Mouse (Mus musculus): ENCODE results near the gene Rhbdl3.
A peak's percentile ranks its signal among the peaks of the same experiment; 100 is the strongest.

Gene Rhbdl3

DNA sequence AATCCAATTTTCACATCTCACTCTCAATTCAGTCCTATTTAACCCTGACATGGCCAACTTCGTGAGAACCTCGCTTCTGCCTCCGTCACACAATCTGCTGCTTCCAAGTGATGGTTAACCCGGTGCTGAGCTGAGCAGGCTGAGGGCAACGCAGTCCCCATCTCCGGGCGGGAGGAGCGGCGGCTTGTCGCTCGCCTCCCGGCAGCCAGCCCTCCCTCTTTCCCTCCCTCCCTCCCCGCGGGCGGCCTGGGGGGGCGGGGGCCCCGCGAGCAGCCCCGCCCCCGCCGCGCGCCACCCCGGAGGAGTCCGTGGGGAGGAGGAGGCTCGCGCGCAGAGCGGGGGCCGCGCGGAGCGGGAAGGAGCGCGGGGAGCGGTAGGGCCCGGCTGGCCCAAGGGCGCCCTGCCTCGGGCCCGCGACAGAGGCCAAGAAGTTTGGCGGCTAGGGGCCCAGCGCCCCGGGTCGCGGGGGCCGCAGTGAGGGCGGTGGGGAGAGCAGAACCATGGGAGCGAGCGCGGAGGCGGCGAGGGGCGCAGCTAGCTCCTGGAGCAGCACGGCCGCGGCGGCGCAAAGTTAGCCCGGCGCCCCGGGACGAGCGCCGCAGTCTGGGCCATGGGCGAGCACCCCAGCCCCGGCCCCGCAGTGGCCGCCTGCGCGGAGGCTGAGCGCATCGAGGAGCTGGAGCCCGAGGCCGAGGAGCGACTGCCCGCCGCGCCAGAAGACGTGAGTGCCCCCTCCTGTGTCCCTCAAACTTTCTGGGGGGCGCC is at the start of gene Rhbdl3:
Gene Rhbdl3, plus strand, starts transcription at position 362 of the 765 bp plus-strand sequence.
- DNase-seq (ENCODE audit: low read depth, low spot score), result peak; percentile 60

DNA sequence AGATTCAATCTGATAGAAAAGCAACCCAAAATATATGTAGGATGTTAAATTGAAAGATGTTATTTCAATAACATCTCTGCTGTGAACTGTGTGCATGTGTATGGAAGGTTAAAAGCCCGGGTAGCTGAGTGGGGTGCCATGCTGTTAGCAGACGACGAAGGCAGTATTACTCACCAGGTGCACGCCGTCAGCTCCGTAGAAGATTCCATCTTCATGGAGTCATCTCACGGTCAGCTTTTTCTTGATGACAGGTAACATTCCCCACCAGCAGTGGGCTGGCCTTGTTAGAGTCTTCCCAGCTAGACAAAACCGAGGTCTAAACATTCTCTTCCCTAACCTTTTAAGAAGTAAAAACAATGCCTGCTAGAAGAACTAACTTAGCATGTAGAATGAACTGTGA is 36.6 kb upstream of the Rhbdl3 start:
- no peak for DNase-seq (ENCODE audit: low read depth, low spot score)

DNA sequence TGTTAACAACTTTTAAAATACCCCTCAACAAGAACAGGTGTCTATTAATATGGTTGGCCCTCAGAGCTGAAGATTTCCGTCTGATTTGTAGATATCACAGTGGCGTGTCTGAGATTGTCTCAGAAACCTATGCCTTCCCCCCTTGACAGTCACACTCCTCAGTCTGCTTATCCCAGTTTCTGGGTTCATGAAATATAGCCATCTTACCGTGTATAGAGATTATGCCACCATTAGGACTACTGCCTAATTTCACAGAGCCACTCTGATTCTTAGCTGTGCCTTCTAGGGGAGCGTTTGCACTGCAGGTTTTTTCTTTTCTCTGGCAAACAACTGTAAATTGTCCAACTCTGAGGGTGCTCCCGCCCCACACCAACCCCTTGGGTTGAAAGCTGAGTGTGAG is 29.6 kb upstream of the Rhbdl3 start:
- no peak for DNase-seq (ENCODE audit: low read depth, low spot score)

DNA sequence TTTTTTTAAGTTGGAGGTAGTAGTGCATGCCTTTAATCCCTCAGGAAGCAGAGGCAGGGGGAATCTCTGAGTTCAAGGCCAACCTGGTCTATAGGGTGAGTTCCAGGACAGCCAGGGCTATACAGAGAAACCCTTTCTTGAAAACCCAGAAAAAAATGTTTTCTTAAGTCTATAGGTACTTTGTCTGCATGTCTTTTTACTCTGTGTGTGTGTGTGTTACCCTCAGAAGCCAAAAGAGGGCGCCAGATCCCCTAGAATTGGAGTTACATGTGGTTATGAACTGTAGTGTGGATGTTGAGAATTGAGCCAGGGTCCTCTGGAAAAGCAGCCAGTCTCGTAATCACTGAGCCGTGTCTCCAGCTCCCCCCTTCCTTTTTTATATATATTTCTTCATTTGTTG is 25.7 kb upstream of the Rhbdl3 start:
- no peak for DNase-seq (ENCODE audit: low read depth, low spot score)

DNA sequence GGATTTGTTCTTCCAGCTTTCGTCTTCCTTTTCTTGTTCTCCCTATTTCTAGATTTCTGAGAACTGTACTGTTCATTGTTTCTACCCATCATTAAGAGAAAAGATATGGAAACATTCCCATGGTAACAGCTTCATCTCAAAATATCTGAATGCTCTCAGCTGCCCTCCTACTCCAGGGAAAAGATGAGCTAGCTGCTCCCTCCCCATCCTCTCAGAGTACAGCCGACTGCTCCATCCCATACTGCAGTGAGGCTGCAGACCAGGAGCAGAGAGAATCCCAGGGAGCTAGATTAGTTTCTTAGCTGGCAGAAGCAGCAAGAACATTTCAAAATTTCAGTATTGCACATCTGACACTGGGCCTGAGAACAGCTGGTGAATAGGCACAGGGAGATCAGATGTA is 22.7 kb upstream of the Rhbdl3 start:
- DNase-seq (ENCODE audit: low read depth, low spot score), result no peak

DNA sequence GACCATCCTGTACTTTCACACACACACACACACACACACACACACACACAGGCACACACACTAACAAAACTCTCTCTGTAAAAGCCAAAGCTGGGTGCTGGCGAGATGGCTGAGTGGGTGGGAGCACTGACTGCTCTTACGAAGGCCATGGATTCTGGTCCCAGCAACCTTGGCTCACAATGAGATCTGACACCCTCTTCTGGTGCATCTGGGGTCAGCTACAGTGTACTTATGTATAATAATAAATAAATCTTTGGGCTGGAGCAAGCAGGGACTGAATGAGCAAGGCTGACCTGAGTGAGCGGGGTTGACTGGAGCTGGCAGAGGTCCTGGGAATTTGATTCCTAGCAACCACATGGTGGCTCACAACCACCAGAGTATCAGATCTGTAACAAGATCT is 16.9 kb upstream of the Rhbdl3 start:
- no peak for DNase-seq (ENCODE audit: low read depth, low spot score)

DNA sequence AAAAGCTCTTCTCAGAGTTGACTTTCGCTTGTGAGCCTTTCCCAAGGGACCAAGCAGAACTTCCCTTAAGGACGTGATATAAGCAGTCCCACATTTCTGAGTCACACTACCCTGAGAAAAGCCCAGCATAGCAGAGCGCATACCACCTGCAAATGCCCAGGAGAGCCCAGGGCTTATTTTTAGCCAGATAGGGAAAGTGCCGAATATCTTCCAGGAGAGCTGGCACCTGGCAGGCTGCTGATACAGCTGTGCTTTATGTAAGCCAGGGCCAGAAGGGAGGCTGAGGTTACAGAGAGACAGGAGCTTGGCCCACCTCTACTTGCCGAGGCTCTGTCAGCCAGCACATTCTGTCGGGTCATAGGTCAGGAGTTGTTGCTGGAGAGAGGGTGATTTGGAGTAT is 16.1 kb upstream of the Rhbdl3 start:
- no peak for DNase-seq (ENCODE audit: low read depth, low spot score)

DNA sequence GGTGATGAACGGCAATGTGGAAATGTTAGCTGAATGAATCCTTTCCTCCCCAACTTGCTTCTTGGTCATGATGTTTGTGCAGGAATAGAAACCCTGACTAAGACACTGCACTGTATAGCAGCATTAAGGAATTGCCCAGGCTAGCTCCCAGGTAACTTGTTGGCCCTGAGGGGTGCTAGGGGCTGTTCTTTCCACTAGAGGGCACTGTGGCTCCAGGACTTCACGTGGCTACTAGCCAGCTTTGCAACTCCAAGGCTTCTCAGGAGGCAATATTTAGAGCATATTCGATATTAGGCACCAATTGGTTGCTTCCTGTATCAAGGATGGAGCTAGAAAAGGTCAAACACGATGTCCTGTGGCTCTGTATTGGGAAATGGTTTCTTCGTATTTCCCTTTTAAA is 13.6 kb upstream of the Rhbdl3 start:
- peak; percentile 83 for DNase-seq (ENCODE audit: low read depth, low spot score)

DNA sequence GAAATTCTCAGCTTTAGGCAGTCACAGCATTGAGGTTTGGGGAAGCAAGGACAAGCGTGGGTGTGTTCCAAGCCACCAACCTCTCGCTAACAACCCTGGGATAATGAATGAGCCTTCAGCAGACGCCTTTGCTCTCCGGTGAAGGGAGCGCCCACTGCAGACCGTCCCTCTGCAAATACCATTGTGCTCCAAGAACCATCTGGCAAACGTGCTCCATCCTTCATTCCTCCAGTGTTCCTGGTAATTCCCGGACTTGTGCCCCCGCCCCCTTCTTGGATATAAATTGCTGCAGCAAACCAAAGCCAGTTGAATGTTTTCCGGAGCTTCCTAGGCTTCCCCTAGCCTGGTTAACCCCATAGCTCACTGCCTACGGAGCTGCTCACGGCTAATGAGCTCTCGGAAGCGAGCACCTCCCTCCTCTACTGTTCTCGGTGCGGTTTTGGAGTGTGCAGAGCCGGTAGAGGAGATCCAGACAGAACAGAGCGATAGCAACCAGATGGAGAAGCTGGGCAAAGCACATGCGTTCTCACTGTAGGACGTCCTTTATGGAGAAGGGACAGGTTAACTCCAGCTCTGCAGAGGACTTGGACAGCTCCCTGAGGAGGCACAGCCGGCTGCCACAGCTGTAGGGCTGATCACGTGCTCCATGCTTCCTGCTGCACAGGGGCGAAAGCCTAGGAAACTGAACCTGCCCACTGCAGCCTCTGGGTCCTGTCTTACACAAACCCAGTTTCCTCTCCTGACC is 10.8 kb upstream of the Rhbdl3 start:
- DNase-seq (ENCODE audit: low read depth, low spot score), result peak; percentile 71

DNA sequence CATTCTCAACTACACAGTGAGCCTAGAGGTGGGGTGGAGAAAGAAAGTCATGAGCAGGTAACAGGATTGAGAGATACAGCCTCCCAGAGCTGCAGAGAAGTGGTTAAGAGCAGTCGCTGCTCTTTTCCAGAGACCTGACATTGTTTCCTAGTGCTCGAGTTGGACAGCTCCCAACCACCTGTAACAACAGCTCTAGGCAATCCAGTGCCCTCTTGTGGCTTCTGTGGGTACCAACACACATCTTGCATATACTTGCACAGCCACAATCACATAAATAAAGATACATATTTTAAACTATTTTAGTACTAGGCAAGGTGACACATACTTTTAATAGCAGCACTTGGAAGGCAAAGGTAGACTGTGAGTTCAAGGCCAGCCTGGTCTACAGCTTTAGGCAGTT is 9.7 kb upstream of the Rhbdl3 start:
- no peak for DNase-seq (ENCODE audit: low read depth, low spot score)

DNA sequence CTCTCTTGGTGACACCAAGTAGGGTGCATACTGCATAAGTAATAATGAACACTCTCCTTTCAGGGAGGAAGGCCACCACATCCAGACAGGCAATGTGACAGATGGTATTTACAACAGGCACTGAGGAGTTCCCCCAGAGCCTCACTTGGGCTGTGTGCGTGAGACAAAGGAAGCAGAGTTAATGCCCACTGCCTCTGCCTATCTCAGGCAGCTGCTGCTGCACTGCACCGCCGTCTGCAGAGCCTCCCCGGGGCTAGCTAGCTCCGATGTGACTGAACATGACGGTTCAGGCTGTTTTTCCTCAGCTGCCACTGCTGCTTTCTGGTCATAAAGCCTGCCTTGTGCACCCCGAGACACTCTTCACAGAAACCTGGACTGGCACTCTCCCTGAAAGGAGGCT is 8.2 kb upstream of the Rhbdl3 start:
- peak; percentile 44 for DNase-seq (ENCODE audit: low read depth, low spot score)

DNA sequence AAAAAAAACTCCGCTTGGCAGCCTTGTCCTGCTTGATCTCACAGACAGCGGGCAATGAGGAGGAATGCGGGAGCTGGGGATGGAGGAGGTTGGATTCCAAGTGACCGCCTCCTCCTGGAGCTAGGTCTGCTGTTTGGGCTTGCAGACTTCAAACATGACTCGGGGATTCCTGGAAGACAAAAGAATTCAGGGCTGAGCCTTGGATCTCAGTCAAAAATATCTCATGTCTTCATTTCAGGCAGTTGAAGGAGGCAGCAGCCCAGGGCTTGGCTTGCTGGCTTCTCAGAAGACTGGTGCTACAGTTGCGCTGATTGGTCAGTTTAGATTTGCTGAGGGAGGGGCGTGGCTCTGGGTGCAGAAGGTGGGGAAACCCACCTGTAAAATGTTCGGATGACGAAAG is 5.6 kb upstream of the Rhbdl3 start:
- DNase-seq (ENCODE audit: low read depth, low spot score), result no peak

DNA sequence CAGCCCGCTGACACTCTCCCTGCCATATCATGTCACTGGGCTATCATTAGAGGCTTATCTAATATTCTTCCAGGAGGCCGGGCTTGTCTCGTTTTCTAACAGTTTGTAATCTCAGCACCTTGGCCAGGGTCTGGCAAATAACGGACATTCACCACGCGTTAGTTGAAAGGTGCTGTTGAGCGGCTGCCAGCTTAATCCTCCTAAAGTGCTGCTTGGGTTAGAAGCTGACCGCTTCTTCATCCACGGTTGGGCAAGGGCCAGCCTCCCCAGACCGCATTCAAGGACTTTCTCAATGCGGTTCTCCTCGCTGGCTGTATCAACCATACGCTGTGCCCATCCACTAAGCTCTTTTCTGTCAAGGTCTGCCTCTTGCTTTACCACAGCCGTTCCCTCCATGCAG is 4.9 kb upstream of the Rhbdl3 start:
- no peak for DNase-seq (ENCODE audit: low read depth, low spot score)

DNA sequence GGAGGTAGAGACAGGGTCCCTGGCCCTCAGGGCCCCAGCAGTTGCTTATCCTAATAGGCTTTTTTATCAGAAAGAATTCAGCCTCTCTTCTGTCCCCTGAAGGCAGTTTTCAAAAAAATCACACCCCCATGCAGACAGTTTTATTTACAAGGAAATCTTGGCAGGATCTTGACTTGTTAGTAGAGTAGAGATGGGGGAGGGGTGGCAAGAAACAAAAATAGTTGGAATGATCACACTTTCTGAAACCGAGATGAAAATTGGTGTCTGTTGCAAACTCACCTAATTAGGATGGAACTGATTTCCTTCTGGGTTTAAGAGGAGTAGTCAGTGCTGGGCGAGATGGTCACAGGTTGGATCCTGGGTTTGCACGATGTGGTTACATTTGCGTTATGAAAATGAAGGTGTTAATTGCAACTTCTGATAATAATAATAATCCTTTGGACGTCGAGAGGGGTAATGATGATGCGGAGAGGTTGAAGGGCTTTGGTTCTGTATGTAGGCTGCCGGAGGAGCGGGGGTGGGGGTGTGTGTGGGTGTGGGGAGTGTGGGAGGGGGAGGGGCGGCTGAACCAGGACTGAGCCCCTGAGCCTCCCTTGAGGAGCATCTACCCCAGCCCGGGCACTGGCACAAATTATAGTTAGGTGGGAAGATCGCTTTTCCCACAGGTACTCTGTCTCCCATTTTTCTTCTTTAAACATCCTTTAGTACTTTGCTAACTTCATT is 1.0 kb upstream of the Rhbdl3 start:
- no peak for DNase-seq (ENCODE audit: low read depth, low spot score)

DNA sequence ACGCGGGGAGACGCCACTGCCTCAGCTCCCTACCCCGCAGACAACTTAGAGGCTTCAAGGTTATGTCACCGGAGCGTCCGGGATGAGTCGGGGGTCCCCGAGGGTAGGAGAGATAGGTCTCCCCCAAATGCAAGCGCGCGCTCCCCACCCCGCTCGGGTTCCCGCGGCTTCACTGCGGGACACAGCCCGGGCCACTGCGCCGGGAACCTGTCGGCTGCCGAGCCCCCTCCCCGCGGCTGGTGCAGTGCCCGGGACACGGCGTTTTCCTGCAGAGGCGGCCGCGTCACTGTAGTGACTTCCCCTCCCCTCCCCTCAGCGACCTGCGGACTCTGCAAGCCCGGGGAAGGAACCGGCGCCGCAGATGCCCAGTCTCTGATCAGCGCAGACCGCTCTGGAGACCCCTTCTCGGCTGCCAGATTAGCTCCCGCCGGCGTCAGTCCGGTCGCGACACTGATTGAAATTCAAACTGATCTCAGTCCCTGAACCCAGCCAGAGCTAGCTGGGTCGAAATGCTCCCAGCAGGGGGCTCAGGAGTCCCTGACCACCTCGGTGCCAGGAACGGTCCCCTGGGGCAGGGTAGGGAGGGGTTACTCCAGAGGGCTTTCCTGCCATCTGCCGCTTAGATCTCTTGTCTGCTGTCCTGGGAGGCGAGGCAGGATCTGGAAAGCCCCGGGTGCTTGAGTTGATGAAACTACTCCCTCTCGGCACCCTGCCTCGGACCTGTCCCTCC is 769 bp downstream of the Rhbdl3 start:
- DNase-seq (ENCODE audit: low read depth, low spot score), result peak; percentile 89

DNA sequence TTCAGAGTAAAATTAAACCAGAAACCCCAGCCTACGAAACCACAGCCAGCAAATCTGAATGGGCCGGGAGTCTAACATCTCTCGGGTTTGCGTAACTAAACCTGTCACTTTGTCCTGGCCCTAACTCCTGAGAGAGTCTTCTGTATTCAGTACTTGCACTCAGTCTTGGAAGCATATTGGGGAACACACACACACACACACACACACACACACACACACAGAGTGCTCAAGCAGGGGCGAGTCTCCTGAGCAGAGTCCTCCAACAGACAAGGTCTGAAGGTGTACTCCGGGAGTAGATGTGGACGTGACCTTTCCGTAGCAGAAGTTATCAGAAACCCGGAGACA is 1.3 kb downstream of the Rhbdl3 start:
- no peak for DNase-seq (ENCODE audit: low read depth, low spot score)

DNA sequence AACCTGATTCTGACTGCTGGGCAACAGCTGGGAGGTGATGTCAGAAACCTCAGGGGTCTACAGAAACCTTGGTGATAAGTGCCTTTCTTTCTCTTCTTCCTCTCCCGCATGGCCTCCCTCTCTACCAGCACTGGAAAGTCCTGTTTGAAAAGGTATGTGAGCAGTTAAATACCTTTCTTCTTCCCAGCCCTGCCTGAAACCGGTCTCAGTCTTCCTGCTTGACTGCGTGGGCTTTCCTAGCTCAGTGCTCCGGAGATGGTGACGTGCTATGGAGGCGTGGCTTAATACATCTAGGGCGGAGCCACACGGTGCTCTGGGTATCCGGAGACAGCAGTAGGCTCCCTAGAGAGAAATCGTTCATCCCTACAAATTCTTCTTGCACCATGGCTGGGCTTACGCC is 1.8 kb downstream of the Rhbdl3 start:
- DNase-seq (ENCODE audit: low read depth, low spot score), result peak; percentile 83

DNA sequence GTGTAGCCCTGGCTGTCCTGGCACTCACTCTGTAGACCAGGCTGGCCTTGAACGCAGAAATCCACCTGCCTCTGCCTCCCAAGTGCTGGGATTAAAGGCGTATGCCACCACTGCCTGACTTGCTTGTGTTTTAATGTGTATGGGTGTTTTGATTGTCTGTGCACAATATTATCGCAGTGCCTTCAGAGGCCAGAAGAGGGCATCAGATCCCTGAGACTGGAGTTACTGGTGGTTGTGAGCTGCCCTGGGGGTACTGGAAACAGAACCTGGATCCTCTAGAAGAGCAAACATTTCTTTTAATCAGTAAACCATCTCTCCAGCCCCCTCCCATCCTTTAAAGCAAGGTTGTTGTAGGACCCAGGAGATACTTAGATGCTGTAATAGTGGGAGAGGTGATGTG is 3.0 kb downstream of the Rhbdl3 start:
- no peak for DNase-seq (ENCODE audit: low read depth, low spot score)

DNA sequence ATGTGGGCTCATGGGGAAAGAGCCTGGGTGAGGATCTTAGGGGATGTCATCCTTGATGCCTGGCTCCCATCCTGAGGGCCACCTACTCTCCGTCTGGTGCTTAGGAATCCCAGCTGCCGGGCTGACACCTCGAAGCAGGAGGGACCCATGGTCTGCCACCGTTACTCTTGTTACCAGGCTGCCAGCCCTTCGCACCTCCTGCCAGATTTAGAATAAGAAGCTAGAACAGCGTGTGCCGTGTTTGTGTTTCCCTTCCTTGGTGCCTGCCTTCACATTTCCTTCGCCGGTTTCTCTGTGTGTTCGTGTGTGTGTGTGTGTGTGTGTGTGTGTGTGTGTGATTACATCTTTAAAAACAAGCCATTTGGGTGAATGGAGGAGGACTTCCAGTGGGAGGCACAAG is 4.1 kb downstream of the Rhbdl3 start:
- no peak for DNase-seq (ENCODE audit: low read depth, low spot score)

DNA sequence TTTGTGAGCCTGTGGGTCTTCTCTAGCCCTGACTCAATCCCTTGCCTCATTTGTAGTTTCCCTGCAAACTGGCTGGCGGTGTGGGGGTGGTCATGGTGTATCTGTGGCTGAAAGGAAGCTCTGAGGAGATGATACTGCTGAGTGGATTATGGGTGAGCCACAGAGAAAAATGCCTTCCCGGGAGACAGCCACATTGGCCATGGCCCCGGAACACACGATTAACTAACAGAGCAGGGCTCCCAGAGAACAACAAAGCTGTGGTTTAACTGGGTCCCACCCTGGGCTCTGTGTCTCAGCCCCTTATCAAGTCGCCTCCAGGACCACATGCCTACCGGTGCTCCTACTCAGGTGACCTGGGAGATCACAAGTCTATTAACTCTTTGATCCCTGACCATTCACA is 7.8 kb downstream of the Rhbdl3 start:
- DNase-seq (ENCODE audit: low read depth, low spot score), result no peak

DNA sequence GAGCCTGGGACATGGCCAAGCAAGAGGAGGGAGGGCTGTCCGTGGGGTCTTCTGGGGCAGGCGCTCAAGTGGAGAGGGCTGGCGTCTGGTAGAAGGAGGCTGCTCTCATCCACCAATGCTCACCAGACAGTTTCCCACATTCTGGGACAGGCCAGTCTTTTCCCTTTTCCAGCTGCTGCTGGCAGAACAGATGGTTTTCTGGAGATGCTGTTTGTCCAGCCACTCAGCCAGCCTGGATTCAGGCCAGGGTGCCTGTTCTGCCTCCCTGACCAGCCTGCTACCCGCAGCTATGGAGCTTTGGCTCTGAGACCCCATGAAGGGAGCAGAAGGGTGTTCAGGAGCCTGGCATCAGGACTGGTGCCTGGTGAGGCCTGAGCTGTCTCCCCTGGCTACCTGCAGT is 10.6 kb downstream of the Rhbdl3 start:
- DNase-seq (ENCODE audit: low read depth, low spot score), result no peak

DNA sequence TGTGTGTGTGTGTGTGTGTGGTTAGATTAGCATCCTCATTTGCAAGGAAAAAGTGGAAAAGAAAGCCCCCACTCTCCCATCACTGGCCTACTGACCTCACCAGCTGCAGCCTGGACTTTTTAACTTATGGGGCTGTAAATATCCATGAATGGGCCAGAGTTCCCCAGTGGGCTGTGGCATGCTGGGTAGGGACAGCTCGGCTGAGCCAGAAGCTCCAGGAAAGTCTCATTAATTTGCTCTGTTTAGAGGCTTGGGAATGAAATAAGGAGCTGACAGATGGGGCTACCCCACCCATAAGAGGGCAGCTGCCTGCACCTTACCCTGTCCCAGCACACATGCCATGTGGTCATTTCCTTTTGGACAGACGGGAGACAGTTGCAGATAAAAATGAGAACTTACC is 11.3 kb downstream of the Rhbdl3 start:
- peak; percentile 75 for DNase-seq (ENCODE audit: low read depth, low spot score)
